Mouse (Mus musculus): ENCODE measurements around the gene Clcn2.

Clcn2 gene

DNA sequence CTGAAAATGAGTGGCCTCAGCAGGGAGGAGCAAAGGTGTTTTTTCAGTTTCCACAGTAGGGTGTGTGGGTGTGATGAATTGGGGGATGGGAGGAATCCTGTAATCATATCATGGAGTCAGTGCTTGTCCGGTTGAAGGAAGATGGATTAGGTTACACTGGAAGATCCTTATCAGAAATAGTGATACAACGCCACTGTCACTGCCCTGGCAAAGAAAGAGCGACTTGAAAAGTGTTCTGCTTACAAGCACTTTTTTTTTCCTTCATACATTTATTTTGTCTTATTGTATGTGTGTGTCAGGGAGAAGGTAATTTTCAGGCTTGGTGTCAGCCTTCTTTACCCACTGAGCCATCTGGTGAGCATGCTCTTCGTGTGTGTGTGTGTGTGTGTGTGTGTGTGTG is 5.2 kb upstream of the Clcn2 start:
- DNase-seq (ENCODE audit: low read depth) = no peak

DNA sequence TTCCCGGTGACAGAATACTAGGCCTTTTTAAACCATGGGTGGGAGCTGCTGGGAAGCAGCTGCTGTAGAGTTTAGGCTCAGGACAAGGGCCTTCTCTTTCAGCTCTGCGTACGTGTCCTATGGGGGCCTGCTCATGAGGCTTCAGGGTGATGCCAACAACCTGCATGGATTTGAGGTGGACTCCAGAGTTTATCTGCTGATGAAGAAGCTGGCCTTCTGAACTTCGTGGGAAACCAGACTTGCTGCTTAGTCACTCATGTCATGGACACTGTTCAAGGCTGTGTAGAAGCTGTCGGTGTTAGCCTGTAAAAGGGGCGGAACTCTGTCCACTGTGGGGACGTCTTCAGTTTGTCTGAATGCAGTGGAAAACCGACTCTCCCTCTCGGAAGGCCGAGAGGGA is 4.3 kb upstream of the Clcn2 start:
- DNase-seq (ENCODE audit: low read depth) = no peak

DNA sequence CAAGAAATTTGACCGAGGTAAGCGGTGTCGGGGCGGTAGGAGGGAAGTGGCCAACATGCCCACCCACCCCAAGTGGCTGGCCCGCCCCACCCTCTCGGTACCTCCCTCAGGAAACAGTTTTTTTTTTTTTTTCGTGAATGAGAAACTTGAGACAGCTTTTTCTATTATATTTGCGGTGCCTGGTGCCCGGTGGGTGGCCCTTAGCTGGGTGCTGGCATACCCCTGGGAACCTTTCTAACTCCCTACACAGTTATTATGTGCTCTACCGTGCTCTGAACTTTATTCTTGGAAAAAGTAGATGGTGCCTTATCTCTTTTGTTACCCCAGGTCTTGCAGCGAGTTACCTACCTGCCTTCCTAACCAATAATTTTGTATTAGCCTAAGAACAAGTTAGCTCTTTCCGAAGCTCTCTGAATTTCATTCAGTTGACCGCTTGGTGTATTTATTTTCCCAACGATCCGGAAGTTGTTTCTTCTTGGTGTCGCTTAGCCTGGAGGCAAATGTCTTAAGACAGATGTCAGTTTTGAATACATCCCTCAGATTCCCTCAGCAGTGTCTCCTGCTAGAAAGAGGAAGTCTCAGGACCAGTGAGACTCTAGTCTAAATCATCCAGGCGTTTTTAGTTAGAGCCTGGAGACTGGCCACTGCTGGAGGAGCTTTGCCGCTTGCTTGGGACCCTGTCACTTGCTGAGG is 578 bp upstream of the Clcn2 start:
- no peak for DNase-seq (ENCODE audit: low read depth)

DNA sequence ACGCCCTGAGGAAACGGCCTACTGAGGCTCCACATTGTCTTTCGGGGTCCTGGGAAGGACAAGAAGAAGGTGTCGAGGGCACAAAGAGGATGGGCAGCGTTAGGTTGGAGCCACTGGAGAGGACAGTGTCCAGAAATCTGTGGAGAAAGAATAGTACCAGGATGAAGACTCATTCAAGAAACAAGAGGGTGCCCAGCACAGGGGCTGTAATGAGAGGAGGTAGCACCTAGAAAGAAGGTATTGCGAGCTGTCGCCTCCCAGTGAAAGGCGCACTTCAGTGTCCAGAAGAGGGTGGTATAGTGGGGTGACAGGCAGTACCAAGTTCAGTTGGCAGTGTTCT is 735 bp downstream of the Clcn2 start:
- DNase-seq (ENCODE audit: low read depth) = no peak

DNA sequence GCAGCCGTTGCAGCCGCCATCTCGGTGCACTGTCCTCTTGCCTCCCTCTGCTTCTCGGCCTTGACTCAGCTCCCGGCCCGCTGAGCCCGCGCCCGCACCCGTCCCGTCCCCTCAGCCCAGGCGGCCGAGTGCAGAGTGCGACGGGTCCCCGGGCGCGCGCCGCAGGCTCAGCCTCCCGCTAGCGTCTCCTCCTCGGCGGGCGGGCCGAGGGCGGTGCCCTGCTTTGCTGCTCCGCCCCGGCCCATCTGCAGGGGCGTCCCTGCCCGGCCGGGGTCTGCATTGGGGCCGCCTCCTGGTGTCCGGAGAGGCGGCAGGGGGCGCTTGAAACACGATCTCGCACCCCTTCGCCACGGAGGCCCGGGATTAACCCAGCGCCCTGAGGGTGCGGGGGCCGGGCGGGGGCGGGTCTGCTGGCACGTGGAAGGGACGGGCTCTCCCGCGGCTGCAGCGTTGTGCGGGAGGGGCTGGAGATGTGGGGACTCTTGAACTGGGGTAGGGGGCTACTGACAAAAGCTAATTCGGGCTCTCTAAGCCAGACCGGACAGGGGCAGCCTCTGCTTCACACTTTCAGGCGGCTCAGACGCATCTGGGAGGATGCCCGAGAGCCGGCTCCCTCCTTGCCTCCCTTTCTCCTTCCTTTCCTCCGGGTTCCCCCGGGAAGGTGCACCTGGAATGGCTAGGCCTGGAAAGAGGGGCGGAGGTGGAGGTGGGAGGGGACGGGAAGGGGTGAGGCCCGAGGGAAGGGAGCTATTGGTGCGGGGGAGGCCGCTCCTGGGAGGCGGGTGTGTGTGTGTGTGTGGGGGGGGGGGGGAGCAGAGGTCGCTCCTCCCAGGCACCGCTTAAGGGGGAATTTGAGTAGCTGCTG is 1.3 kb downstream of the Clcn2 start:
- peak; percentile 81 for DNase-seq (ENCODE audit: low read depth)

DNA sequence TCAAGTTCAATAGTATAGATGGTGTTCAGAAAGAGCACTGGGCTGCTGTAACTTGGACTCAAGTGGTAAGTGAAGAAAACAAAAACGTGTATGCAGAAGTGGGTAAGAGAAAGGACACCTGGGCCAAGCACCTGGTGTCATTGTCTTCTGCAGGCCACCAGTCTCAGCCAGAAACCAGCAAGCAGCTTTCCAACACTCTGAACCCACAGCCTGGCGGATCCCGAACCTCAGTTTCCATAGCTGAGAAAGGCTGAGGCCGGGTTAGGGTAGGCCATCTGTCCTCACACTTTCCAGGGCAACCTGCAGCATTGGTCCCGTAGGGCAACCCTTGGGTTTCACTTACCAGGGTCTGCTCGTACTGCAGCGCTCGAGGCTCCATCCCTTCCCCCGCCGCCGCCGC is 2.0 kb downstream of the Clcn2 start:
- no peak for DNase-seq (ENCODE audit: low read depth)

DNA sequence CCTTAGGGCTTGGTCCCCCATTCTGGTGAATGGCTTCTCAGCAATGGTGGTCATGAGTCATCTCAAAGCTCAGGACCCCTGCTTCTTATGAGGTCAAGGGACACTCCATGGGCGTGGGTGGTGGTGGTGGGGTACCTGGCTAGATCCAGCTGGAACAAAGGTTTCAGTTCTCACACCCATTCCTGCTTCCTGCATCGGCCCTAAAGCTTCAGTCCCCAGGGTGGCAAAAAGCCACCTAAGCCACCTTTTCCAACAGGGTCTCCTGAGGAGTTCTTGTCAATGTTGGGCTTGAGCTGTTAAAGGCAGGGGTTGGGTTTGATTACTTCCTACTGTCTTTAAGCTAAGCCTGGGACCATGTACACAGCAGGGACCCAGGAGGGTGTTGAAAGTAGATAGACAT is 2.4 kb downstream of the Clcn2 start:
- DNase-seq (ENCODE audit: low read depth) = no peak

DNA sequence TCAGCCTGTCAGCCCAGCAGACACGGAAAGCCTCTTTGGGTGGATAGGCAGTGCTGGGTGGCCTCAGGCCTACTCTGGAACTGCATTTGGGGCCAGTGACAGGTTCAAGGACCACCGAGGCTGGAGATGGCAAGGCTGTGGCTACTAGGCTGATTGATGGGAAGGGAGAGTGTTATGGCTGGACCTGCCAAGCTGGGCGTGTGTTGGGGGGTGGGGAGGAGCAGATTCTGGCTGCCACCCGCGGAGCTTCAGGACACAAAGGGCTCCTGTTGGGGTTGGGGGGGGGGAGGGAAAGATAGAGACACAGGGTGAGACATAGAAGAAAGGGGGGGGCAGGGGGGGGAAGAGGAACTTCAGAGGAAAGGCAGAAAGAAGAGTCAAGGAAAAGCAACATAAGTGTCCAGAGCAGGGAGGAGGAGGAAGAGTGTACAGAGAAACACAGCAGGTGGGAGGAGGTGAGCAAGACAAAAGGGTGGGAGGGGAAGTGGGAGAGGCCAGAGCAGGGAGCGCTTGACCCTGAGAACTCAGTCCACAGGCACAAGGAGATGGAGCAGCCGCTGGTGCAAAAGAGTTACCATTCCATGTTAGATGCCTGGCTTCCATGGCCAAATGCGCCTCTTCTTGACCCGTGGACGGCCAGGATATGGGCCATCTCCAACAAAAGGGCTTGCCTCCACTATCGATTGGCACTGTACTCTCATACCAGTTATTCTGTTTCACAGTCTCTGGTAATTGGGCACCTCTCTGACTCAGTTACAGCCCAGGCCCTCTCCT is 3.1 kb downstream of the Clcn2 start:
- DNase-seq (ENCODE audit: low read depth) = no peak

DNA sequence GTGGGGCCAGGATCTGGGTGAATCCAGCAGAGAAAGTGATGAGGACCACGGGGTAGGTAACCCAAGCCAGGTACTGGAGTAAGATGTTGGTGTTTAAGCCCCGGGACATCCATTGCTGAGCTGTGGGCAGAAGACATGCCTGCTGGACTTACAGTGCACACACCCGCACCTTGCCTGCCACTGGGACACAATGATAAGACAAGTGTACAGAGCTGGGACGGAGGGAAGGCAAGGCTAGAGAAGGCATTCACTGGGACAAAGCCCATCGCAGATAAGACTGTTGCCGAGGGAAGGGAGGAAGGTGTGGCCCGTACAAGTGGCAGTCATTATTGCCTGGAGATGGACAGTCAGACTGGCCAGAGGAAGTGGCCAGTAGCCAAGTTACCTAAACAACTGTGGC is 4.7 kb downstream of the Clcn2 start:
- no peak for DNase-seq (ENCODE audit: low read depth)

DNA sequence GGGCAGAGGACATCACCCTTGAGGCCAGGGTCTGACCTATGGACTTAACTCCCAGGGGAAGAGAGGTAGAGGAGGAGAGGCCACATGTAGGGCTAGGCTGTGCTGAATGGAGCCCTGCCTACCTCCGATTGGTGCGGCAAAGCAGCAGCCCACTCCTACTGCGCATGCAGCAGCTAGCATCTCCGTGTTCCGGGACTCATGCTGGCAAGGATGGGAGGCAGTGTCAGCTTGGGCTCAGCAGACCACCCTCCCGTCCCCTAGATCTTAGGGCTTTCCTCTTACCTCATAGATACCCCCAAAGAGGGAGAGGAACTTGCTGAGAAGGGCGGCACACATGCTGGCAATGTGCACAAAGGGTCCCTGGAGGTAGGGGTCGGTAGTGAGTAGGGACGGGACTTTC is 5.4 kb downstream of the Clcn2 start:
- no peak for DNase-seq (ENCODE audit: low read depth)

DNA sequence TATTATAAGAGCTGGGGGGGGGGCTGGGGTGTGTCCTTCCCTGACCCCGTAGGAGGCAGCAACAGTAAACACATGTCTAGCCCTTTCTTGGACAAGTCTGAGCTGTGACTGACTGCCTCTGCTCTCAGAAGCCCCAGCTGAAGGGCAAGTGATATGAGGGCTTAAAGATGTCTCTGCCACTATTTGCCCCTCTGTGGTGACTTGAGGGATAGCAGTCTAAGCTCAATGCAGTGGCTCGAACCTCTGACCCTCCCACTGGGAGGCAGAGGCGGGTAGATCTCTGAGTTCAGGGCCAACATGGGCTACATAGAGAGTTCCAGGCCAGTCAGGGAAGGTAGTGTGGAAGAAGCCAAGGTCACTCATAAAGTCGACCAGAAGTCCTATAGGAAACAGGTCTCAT is 6.7 kb downstream of the Clcn2 start:
- peak; percentile 45 for DNase-seq (ENCODE audit: low read depth)

DNA sequence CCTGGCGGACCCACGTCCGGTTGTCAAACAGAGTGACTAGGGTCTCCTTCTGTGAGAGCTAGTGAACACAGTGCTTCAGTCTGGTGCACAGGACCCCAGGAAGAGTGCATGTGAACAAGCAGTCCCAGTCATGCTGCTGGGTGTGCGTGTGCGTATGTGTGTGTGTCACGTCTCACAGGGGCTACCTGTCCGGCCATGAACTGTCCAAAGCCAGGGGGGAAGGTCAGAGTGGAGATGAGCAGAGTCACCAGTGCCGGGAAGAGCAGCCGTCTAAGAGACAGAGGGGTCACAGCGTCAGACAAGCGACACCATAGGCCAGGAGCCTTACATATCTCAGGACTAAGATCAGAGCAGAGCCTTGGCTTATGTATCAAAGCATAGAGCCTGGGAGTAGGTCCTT is 7.2 kb downstream of the Clcn2 start:
- no peak for DNase-seq (ENCODE audit: low read depth)

DNA sequence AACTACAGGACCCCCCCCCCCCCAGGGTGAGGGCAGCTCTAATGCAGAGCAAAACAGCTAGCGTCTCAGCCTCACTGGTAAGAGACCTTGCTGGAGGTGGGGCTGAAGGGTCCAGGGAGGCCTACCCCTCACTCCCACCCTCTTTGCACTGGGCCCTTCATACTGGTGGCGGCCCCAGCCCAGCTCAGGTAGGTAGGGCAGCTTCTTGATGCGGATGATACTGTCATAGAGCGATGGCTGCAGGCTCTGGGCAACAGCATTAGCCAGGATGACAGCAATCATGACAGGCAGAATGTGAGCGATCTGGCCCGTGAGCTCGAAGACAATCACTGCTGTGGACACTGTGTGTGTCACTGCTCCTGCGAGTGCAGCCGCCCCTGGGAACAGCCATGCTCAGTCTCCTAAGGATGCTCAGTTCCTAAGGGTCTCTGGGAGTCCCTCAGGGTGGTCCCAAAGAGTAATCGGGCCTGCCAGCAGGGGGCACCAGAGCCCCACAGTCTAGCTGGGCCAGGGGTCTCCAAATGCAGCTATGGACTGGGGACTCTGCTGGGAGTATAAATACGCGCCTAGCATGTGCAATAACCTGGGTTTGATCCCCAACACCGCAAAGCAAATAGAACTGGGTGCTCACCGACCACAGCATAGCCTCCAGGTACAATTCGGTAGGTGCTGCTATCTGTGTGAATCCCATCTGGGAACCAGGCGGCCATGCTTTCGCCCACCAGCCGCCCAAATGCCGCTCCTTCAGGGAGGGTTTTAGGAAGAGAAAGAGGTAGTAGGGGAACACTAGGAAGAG is 8.4 kb downstream of the Clcn2 start:
- DNase-seq (ENCODE audit: low read depth) = no peak

DNA sequence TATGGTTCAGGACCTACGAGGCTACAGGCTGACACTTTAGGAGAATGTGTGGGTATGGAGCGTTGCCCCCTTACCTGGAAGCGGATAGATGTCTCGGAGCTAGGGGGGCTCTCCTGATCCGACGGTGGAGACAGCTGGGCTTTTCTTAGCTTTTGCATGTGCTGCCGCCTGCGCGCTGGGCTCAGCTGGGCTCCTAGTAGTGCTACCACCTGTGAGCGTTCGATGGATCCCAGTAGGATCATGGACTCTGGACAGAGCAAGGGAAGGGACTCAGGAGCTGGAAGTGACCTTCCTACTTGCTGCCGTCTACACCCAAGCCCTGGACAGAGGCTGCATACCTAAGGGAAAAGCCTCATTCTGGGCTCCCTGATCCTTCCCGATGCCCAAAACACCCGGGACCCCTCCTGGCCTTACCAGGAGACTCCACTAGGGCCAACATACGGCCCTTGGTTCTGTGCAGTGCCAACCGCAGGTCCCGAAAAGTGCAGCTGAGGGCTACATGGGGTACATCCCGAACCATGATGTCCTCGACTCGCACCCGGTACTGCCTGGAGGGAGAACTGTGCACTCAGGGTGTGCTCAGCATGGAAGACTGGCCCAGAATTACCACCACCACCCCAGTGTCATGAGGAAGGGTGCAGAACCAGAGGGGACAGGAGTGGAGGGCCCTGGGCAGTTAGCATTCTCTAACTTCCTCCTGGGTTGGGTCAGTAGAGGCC is 9.2 kb downstream of the Clcn2 start:
- no peak for DNase-seq (ENCODE audit: low read depth)

DNA sequence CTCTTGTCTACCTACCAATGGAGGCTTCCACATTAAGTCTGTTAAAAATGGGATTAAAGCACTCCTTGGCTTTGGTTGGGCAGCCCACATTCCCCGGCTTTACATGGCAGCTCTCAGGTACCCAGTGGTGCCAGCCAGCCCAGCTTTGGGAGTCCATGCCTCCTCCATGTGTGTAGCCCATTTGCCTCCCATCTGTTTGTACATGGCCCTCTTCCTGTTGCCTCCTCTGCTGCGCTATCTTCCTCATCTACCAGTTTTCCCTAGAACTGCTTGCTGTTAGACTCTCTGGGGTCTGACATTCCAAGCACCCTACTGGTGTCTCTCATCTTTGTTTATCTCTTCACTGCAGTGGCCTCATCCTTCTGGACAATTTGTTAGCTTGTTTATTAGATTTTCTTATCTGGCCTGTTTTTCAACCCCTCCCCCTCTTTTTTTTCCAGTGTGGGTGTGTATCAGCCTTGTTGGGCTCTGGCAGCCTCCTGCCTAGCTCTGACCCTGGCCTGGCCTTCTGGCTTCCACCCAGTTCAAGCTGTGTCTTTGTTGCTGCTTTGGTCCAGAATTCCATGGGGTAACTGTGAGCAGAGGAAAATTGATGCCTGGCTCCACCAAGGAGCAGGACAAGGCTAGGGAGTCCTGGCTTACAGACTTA is 11.0 kb downstream of the Clcn2 start:
- no peak for DNase-seq (ENCODE audit: low read depth)

DNA sequence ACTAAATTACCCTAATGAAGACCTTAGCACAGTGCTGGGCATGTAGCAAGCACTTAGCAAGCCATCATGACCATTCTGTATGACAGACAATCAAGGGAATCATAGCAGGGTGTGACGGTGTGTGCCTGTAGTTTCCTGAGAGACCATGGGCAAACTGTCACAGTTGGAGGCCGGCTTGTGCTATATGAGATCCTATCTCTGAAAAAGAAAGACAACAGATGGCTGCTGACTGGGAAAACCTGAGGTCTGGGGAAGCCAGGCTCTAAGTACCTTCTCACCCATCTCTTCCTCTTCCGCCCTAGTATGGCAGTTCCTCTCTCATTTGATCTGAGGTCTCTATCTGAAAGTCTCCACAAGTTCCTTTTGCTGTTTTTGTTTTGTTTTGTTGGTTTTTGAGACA is 11.8 kb downstream of the Clcn2 start:
- DNase-seq (ENCODE audit: low read depth) = no peak

DNA sequence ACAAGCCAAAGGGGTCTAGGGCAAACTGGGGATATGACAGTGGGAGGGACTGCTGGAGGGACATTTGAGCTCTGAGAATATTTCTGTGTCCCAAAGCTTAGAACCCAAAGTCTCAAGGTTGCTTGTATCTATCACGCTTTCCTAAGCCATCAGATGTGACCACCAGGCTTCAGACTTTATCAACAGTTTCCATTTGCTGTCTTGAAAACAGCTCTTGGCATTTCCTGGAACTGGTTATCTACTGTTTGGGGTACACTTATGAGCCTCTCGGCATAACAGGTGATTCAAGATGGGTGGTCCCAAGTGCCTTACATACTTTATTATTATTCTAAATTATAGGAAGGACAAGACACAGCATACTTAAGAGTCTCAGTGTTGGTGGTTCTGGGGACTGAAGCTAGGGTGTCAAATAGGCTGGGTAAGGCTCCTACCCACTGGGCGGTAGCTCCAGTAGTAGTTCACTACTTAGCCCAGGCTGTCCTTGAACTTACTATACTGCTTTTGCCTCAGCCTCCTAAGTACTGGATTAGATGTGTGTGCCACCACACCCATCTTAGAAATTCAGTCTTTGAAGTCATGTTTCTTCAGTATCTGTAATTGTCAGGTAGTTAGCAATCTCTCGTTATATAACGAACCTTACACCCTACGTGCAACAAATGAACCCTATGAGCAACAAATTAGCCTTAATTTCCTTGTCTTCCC is 13.7 kb downstream of the Clcn2 start:
- no peak for DNase-seq (ENCODE audit: low read depth)

DNA sequence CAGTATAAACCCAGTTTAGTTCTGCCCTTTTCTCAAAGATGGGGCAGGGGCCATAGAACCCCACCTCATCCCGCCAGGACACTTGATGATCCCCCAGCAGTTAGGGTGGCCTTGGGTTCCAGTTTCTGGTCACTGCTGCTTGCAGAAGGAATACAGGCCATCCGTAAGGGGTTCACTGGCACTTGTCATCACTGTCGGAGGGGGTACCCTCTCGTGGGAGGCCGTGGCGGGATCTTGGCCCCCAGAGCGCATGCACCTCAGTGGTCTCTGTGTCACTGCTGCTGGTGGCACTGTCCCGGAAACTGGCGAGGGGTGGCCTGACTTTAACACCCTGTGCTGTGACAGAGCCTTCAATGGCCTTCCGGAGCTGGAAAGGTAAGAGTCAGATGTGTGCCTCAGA is 14.5 kb downstream of the Clcn2 start:
- DNase-seq (ENCODE audit: low read depth) = no peak

DNA sequence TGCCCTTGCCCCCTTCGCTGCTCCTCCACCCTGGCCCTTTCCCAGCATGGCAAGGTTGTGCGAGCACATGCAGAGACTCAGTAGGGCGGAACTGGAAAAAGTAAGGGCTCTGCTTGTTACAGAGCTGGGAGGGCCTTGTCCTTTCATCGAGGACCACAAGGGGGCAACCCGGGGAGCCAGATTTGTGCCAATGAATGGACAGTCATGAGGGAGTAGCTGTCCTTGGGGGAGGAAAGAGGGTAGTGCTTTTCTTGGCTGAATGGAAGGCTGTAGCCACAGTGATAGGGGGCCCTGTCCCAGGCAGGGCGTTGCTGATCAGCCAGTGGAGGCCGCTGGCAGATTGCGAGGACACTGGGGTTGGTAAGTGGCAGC is 15.0 kb downstream of the Clcn2 start:
- DNase-seq (ENCODE audit: low read depth) = peak; percentile 54

DNA sequence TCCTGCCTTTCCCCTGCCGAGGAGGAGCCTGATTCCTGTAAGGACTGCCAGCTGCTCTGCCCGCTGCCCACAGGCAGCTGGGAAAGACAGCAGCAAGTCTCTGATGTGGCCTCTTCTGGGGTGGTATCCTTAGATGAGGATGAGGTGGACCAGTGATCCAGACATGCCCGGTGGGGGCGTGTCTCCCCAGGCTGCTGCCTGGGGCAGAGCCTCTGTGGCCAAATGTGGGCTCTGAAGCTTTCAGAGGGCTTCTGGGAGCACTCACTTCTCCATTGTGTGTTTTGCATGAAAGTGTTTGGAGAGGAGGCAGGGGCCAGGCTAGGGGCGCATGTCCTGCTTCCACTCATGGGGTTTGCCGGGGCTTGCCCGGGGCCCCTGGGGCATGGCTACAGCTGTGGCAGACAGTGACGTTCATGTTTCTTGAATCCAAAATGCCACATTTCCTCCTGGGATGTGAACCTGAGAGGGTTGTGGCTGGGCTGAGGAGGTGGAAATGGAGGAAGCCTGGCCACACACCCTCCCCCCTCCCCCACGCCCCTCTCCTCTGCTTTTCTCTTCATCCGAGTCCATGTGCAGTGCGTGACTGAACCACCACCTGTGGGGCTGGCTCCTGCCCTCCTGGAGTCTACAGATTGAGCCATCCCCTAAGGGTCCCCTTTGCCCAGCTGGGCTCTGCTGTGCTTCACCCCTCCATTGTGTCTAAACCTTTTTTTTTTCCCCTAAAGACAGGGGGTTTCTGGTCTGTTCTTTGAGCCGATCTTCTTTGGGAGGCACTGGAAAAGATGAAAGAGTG is 15.6 kb downstream of the Clcn2 start:
- DNase-seq (ENCODE audit: low read depth) = no peak

Measured in induced T-regulatory cell, adult 2 months (primary cell).